Mouse (Mus musculus) lung, postnatal 0 days (tissue): ENCODE measurements around the gene Pcsk7.

Experiments
- CTCF ChIP-seq: IDR thresholded peaks from 2 replicates; pipeline ENCODE4 v1.5.1; 2016; ENCODE audit warnings: antibody characterized with exemption, mild to moderate bottlenecking
- EP300 ChIP-seq: IDR thresholded peaks from 2 replicates; pipeline ENCODE4 v1.6.1; 2016; ENCODE audit warnings: antibody characterized with exemption, mild to moderate bottlenecking, control low read depth

GRCm38 (mm10) chr9:45942916-45943315, 36.6 kb downstream of the Pcsk7 start:
- TF ChIP-seq CTCF = no peak
- TF ChIP-seq EP300 = no peak
